Mouse (Mus musculus): ENCODE data around the gene Bicd2.
"Not testable (repeated sequence)": the region's sequence is repeated elsewhere in the genome, so short reads cannot be mapped to it uniquely, and the experiment has no call there.

The Bicd2 gene

GRCm38 (mm10) chr13:49357367-49358026, 16.1 kb downstream of the Bicd2 start:
- no peak for DNase-seq (ENCODE audit: inconsistent age in 2 of 2, low spot score in 1 of 2)

GRCm38 (mm10) chr13:49358184-49358583, 16.8 kb downstream of the Bicd2 start:
- no peak for DNase-seq (ENCODE audit: inconsistent age in 2 of 2, low spot score in 1 of 2)

DNA sequence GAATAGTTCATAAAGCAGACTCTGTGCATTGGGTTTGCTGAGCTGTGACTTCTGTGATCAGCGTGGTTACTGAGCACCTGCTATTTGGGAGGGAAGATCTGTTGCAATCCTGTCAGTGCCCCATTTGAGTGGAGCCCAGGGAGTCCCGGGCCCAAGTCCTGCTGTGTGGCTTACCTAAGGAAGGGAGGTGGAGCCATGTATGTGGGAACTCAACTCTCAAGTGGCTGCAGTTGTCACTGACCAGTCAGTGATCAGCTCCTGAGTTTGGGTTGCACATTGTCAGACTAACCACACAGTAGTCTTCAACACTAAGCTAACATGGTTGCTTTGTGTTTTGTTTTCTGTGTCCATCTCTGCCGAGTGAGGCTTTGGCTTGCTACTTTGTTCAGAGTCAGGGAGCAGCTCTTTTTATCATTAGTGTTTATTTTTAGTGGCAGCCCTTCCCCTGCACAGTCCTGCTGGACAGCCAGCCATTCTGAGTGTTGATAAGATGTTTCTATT, 19.6 kb downstream of the Bicd2 start:
- peak in 1 of 2 experiments; percentile 51 for DNase-seq (ENCODE audit: inconsistent age in 2 of 2, low spot score in 1 of 2)

GRCm38 (mm10) chr13:49362364-49362763, 21.0 kb downstream of the Bicd2 start:
- no peak for DNase-seq (ENCODE audit: inconsistent age in 2 of 2, low spot score in 1 of 2)

- peak; percentile 43 to 67 for DNase-seq (ENCODE audit: inconsistent age in 2 of 2, low spot score in 1 of 2)
These were observed 21.4 kb downstream of the Bicd2 start for GRCm38 (mm10) chr13:49362804-49363203.

GRCm38 (mm10) chr13:49364716-49365115, 23.3 kb downstream of the Bicd2 start:
- DNase-seq (ENCODE audit: inconsistent age in 2 of 2, low spot score in 1 of 2): peak; percentile 60 to 86

- DNase-seq (ENCODE audit: inconsistent age in 2 of 2, low spot score in 1 of 2): peak in 1 of 2 experiments; percentile 41
These were observed 26.5 kb downstream of the Bicd2 start for GRCm38 (mm10) chr13:49367657-49368440.

- DNase-seq (ENCODE audit: inconsistent age in 2 of 2, low spot score in 1 of 2): peak in 1 of 2 experiments; percentile 32
These were observed 28.0 kb downstream of the Bicd2 start for GRCm38 (mm10) chr13:49369404-49369803.

DNA sequence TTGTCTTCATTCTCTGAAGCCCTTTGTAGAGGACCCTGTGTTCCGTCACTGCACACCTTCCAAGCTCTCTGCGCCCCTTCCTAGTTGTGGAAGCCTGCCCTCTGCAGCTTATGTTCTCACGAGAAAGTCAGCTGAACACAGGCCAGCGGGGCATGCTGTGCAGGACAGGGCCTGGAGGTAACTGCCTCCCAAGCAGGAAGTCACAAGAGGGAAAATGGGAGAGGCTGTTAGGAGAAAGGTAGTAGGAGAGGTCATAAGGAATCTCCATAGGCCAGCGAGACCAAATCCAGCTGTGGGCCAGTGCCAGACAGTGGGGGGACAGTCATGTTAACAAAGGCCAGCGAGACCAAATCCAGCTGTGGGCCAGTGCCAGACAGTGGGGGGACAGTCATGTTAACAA, 28.8 kb downstream of the Bicd2 start:
- DNase-seq (ENCODE audit: inconsistent age in 2 of 2, low spot score in 1 of 2): peak in 1 of 2 experiments; percentile 42

DNA sequence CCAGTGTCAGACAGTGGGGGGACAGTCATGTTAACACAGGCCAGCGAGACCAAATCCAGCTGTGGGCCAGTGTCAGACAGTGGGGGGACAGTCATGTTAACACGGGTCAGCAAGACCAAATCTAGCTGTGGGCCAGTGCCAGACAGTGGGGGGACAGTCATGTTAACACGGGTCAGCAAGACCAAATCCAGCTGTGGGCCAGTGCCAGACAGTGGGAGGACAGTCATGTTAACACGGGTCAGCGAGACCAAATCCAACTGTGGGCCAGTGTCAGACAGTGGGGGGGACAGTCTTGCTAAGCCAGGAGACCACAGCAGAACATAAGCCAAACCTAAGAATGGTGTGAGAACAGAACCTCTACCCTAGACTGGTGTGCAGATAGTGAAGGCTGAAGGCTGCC, 29.5 kb downstream of the Bicd2 start:
- DNase-seq (ENCODE audit: inconsistent age in 2 of 2, low spot score in 1 of 2): not testable (repeated sequence)

DNA sequence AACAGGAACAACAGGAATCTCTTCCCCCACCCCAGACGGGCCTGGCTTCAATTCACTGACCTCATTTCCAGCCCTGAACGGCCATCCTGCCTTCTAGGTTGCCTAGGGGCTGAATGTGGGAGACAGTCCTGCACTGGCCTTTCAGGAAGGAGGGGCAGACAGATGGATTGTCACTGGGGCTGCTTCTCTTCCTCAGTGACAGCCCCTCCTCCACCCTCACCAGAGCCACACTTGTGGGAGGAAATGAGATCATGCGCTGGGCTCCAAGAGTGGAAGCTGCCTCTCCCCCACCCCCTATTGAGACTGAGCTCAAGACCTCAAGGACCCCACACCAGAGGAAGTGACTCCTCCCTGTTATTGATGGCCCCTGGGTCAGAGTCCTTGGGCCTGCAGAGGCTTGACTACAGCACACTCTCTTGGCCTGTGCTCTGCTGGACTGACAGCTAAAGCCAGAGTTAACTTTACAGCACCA, 30.1 kb downstream of the Bicd2 start:
- peak; percentile 83 to 94 for DNase-seq (ENCODE audit: inconsistent age in 2 of 2, low spot score in 1 of 2)

DNA sequence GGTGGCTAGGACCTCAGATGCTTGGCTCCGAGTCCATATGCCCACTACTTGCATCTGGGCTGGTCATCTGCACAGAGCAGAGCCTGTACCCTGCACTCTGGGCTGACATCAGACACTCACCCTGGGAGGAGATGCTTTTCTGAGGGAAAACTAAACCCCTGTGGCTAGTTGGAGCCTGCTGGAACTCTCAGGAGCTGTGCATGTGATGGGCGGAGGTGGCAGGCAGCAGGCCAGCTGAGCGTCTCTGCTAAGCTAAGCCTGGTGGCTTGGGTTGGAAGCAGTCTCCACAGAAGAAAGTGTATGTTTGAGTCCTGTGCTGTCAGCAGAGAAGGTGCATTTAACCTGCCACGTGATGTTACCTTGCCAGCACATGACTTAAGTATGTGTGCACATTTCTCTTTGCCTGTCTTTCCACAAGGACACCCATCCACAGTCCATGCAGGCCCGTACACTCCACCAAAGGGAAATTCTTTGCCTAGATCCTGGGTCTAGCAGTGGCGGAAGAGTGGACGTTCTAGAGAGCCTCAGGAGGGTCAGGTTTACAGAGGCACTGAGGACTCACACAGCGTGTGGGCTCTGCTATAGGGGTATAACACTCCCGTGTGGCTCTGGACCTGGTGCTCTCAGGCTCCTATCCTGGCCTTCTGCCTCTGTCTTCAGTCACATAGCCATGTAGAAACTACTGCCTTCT, 31.1 kb downstream of the Bicd2 start:
- DNase-seq (ENCODE audit: inconsistent age in 2 of 2, low spot score in 1 of 2): peak; percentile 28 to 68

GRCm38 (mm10) chr13:49374304-49374703, 32.9 kb downstream of the Bicd2 start:
- DNase-seq (ENCODE audit: inconsistent age in 2 of 2, low spot score in 1 of 2): no peak

DNA sequence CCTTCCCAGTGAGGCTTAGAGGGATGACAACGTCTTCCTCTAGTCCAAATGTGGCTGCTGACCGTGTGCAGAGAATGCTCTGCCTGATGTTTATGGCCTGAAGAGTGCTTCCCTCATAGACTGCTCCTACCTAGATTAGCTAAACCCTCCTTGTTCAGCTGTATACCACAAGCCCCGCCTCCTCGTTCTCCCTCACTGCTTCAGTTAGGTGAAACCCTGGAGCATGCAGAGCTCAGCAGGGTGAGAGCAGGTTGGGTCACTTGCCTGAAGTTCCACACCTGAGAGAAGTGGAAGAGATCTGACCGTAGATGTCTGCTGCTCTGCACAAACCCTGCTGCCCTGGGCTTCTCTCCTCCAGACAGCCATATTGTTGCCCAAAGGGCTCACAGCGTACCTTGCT, 33.3 kb downstream of the Bicd2 start:
- DNase-seq (ENCODE audit: inconsistent age in 2 of 2, low spot score in 1 of 2): no peak

GRCm38 (mm10) chr13:49377608-49378007, 36.2 kb downstream of the Bicd2 start:
- peak; percentile 34 to 78 for DNase-seq (ENCODE audit: inconsistent age in 2 of 2, low spot score in 1 of 2)

- no peak for DNase-seq (ENCODE audit: inconsistent age in 2 of 2, low spot score in 1 of 2)
These were observed 37.9 kb downstream of the Bicd2 start for GRCm38 (mm10) chr13:49379301-49379700.

DNA sequence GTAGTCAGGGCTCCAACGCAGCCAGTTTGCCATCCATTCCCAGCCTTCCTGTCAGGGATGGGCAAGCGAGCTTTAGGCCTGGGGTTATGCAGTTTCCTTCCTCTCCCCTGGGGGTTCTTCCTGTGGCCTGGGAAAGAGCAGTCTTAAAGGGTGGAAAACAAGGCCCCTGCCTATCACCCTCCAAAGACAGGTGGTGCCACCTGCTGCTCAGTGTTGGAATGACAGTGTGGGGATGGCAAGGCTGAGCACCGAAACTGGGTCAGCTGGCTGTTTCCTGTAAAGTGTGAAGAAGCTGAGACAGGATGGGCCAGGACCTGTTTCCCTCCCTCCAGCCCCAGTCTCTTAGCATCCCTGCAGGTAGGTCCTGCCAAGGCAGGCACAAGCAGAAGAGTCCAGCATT, 39.8 kb downstream of the Bicd2 start:
- DNase-seq (ENCODE audit: inconsistent age in 2 of 2, low spot score in 1 of 2): peak; percentile 88 to 96

GRCm38 (mm10) chr13:49382997-49383396, 41.6 kb downstream of the Bicd2 start:
- DNase-seq (ENCODE audit: inconsistent age in 2 of 2, low spot score in 1 of 2): peak; percentile 31 to 38

- peak in 1 of 2 experiments; percentile 35 for DNase-seq (ENCODE audit: inconsistent age in 2 of 2, low spot score in 1 of 2)
These were observed 43.5 kb downstream of the Bicd2 start for GRCm38 (mm10) chr13:49384751-49385463.

- peak in 1 of 2 experiments; percentile 75 for DNase-seq (ENCODE audit: inconsistent age in 2 of 2, low spot score in 1 of 2)
These were observed 50.0 kb downstream of the Bicd2 start for GRCm38 (mm10) chr13:49391374-49391773.

DNA sequence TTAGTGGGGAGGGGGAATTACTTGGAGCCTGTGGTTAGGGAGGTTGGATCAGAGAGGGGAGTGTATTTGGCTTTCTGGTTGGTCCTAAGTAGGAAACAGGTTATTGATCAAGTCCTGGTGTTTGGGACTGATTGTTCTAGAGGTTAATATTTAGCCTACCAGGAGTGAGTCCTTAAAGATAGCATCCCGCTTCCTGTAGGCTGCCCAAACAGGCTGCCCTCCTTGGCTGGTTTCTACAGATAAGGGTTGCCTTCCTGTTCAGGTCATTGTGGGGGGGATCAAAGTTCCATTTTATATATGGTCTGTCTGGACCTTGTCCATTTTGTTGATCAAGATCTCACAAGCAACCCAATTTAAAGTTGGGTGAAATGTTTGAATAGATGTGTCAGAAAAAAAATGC, 52.2 kb downstream of the Bicd2 start:
- DNase-seq (ENCODE audit: inconsistent age in 2 of 2, low spot score in 1 of 2): no peak

Measured in adrenal gland, adult (tissue).